Mouse (Mus musculus) ovary, postnatal 10 days (tissue): Measurements from ENCODE around the gene Lamp1.

Experiments used
- DNase-seq: peaks from one replicate; pipeline ENCODE4 v3.0.0; 2022; ENCODE audit warnings: low spot score

The Lamp1 gene

GRCm38 (mm10) chr8:13163563-13163962 is 4.6 kb downstream of the Lamp1 start:
- DNase-seq, result no peak

GRCm38 (mm10) chr8:13164361-13164760 is 5.4 kb downstream of the Lamp1 start:
- DNase-seq, result no peak

- no peak for DNase-seq
Observed at GRCm38 (mm10) chr8:13170510-13170909, 11.5 kb downstream of the Lamp1 start.

- DNase-seq, result no peak
Observed at GRCm38 (mm10) chr8:13174305-13174704, 15.3 kb downstream of the Lamp1 start.

GRCm38 (mm10) chr8:13174811-13175210 is 15.8 kb downstream of the Lamp1 start:
- DNase-seq, result no peak

- no peak for DNase-seq
Observed at GRCm38 (mm10) chr8:13175650-13176049, 16.7 kb downstream of the Lamp1 start.

- DNase-seq, result no peak
Observed at GRCm38 (mm10) chr8:13177173-13177852, 18.4 kb downstream of the Lamp1 start.

GRCm38 (mm10) chr8:13178137-13178536 is 19.2 kb downstream of the Lamp1 start:
- no peak for DNase-seq

- no peak for DNase-seq
Observed at GRCm38 (mm10) chr8:13179482-13179881, 20.5 kb downstream of the Lamp1 start.

GRCm38 (mm10) chr8:13179948-13180347 is 21.0 kb downstream of the Lamp1 start:
- no peak for DNase-seq

- DNase-seq, result no peak
Observed at GRCm38 (mm10) chr8:13180408-13180807, 21.4 kb downstream of the Lamp1 start.

GRCm38 (mm10) chr8:13180911-13181690 is 22.1 kb downstream of the Lamp1 start:
- DNase-seq, result no peak

GRCm38 (mm10) chr8:13181691-13181976 is 22.7 kb downstream of the Lamp1 start:
- no peak for DNase-seq

GRCm38 (mm10) chr8:13186819-13187218 is 27.9 kb downstream of the Lamp1 start:
- no peak for DNase-seq

- no peak for DNase-seq
Observed at GRCm38 (mm10) chr8:13187229-13187628, 28.3 kb downstream of the Lamp1 start.

GRCm38 (mm10) chr8:13187638-13188037 is 28.7 kb downstream of the Lamp1 start:
- DNase-seq, result no peak

- no peak for DNase-seq
Observed at GRCm38 (mm10) chr8:13188052-13188555, 29.1 kb downstream of the Lamp1 start.

GRCm38 (mm10) chr8:13188857-13189256 is 29.9 kb downstream of the Lamp1 start:
- DNase-seq, result no peak

GRCm38 (mm10) chr8:13190235-13190634 is 31.3 kb downstream of the Lamp1 start:
- DNase-seq, result no peak

GRCm38 (mm10) chr8:13194818-13195217 is 35.9 kb downstream of the Lamp1 start:
- no peak for DNase-seq

GRCm38 (mm10) chr8:13197493-13197892 is 38.5 kb downstream of the Lamp1 start:
- DNase-seq, result no peak

GRCm38 (mm10) chr8:13199385-13200061 is 40.6 kb downstream of the Lamp1 start:
- DNase-seq, result no peak
